Mouse (Mus musculus) neural tube, embryonic 10.5 days (tissue): ENCODE measurements around the gene Galnt10.

Source experiments
- DNase-seq: peaks from one replicate; pipeline ENCODE4 v3.0.0-alpha.2; 2017; ENCODE audit warnings: low spot score; ENCODE audit errors: extremely low spot score

Gene Galnt10

DNA sequence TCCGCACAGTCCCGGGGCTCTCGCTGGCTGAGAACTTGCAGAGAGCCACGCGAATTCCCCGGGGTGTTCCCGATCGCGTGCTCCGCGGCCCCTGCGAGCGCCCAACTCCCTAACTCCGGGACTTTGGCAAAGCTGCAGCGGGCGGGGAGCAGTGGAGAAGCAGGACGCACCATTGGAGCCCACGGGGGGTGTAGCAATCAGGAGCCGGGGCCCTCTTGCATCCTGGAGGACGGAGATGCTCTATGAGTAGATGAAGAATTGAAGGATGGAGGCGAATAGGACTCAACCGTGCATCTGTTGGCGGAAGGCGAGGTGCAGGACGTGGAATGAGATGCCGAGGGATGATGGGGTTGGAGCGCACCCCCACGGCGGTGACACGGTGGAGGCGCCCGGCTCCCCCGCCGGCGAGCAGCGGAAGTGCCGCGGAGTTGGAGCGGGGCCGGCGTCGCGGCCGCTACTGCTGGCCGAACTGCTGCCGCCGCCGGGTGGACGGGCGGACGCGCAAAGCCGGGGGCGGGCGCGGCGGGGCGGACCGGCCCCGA, at the start of gene Galnt10:
Gene Galnt10, plus strand, starts transcription at position 425 of the 542 bp plus-strand sequence.
- peak; percentile 87 for DNase-seq

DNA sequence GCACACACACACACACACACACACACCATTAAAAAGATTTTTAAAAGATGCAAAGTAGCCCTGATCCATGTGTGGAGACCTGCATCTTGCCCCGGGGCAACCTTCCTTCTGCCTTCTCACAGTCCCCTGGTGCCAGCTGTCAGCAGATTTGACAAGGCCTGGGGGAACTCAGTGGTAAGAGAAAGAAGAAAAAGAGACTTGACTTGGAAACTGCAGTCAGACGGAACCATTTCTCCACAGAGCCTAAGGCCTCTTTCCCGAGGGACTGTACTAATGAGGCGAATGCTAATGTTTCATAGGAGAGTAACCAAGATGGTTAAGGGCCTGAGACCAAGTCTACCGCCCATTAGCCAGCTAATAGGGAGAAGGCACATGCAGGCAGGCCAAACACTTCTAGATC, 49.3 kb upstream of the Galnt10 start:
- no peak for DNase-seq

DNA sequence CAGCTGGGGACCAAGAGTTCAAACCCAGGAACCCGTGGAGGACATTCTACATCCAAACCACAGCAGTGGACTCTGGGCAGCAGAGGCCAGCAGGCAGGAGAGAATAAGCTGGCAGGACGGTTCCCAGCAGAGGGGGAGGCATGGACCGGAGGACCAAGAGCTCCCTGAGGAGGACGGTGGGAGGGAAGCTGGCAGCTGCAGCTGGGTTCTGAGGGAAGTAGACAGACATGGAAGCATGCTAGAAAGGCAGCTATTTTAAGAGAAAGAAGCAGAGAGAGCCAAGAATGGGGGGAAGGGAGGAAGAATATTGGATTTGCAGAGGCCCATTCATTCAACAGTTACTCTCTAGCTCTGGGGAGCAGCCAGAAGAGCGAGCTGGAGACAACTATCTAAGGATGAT, 47.1 kb upstream of the Galnt10 start:
- DNase-seq: no peak

DNA sequence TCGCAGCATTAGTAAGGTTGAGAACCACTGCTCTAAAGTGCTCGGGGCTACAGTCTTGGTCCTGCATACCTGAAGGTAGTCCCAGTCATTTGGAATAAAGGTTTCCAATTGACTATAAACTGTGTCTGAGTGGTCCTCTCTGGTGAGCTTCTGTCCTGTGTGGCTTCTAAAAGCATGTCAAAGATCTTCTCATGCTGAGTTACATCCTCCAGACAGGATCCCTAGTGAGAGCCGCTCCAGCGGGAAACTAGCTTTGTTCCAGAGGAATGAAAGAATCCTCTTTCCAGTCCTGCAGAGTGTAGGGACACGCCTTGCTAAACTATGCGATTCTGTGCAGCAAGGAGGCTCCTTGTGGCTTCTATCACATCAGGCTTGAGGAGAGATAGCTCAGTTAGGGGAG, 45.9 kb upstream of the Galnt10 start:
- DNase-seq: no peak

DNA sequence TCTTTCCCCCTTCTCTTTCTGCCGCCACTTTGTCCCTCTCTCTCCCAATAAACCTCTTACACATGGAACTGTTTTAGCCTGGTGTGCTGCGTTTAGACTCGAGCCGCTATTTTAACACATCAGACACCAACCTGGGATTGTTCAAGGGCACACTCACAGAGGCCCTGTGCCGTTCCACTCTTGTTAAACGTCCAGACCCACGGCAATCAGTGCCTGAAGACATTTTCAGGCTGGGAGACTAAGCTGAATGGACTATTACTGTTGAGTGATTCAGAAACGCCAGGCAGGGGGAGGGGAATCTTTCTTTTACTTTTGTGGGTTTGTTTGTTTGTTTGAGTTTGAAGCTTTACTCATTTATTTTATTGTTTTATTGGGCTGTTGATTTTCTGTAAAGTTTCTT, 45.1 kb upstream of the Galnt10 start:
- no peak for DNase-seq

DNA sequence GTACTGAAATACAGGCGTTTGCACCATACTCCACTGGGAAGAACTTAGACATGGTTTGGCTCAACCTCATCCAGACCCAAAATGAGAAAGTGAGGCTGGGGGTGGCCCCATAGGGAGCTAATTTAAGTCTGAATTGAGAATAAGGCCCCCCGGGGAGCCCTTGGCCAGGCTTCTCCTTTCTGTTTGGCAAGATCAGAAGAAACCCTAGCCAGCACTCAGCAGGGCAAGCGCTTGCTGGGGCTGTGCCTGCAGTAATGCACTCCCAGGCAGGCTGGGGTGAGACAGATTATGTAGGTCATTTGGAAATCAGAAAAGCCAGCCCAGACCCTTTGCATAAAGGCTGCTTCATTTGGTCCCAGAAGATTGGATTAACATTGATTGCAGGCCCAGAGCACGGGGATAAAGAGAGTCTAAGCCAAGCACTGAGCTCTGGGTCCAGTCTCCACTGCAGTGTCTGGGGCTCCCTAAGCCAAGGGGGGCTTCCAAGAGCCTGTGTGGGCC, 44.6 kb upstream of the Galnt10 start:
- DNase-seq: no peak

DNA sequence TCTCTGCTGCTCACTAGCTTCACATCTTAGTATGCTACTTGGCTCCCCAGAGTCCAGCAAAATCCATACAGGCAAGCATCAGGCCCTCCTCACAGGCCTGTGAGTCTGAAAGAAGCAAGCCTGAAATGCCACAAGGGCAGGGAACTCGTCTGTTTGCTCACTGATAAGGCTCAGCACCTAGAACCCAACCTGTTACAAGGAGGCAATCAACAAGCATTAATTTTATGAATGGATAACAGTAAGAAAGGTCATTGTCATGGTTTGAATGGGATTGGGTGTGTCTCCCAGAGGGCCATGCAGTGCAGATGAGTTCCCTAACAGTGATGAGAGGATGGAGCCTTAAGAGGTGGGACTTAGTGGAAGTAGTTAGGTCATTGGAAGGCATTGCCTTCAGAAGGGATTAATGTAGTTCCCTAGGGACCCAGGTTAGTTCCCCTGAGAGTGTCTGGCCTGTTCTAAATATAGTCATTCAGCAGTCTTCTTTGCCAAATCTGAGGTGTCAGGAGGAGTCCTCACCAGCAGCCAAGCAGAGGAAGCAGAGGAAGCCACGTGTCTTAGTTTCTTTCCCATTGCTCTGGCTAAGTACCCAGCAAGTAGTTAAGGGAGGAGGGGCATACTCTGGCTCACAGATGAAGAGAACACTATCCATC, 43.3 kb upstream of the Galnt10 start:
- no peak for DNase-seq

DNA sequence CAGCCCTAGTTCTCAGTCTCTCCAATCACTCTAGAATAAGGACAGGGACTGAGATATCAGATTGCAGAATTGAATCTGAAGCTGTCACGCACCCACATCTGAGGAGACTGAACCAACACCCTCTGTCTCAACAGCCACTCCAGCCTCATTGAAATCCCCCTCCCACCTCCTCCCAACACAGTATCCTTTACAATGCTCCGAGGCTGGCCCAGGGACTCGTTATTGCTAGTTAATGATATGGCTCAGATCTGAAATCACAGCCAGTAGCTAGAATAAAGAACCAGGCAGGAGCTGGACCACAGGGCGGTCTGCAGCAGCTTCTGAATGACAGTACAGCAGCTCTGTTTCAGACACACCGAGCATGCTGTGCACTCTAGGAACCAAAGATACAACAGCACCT, 40.2 kb upstream of the Galnt10 start:
- DNase-seq: no peak

DNA sequence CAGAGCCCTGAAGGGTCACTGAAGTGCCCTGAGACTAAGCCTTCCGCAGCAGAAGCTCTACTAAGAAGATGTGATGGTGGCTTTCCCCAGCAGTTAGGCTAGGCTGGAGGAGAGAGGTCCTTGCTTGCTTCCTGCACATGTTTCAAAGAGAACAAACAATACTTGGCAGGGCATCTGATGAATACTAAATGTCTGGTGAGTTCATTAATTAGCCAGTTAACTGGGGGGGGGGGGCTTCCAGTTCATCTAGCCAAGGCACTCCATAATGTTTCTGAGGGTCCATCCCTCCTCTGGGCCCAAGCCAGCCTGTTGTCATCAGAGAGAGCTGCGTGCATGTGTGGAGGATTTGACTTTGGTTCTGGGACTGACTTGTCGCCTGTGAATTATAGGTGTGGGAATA, 39.6 kb upstream of the Galnt10 start:
- no peak for DNase-seq

DNA sequence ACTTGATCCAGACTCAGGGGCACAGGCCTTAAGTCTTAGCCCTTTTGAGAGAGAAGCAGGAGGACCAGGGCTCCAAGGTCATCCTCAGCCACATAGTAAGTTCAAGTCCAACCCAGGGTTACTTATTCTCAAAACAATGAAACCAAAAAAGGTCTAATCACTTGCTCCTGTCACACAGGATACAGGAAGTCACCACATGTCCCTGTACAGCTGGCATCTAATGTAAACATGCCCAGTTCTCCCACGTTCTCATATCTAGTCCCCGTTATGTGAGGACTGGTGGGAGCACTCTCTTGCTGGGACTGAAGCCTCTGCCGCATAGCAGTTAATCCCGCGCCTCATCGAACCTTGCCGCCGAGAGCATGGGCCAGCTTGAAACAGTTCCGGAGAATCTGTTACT, 30.7 kb upstream of the Galnt10 start:
- DNase-seq: no peak

DNA sequence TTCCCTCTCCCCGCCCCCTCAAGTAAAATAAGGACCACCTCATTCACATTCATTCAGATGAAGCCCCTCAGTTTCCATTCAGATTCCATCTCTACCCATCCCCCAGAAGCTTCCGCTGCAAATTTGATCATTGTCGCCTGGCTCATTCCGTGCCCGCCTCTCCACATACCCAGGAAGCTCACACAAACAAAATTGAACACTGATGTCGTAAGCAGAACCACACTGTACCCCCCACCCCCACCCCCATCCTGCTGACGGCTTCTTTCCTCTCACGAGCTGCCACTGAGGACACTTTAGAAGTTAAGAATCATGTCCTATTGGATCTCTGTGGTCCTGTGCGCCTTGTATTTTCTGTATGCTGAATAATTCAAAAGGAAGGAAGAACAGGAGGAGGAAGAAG, 30.0 kb upstream of the Galnt10 start:
- DNase-seq: no peak

DNA sequence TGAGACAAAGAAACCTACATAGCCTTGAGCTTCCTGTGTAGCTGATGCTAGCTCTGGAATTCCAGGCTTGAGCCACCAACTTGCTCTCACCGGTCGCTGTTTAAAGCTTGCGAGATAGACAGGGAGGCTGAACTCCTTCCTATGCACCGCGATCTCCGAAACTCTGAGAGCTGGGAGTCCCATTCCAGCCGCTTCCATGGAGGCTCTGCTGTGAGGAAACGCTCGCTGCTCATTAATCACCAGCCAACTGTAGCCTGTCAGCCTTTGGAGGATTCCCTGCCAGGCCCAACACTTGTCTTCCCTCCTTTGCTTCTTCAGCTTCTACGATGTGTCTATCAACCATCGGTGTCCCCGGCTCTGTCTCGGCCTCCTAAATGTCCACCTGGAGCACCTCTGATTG, 29.4 kb upstream of the Galnt10 start:
- peak; percentile 46 for DNase-seq

DNA sequence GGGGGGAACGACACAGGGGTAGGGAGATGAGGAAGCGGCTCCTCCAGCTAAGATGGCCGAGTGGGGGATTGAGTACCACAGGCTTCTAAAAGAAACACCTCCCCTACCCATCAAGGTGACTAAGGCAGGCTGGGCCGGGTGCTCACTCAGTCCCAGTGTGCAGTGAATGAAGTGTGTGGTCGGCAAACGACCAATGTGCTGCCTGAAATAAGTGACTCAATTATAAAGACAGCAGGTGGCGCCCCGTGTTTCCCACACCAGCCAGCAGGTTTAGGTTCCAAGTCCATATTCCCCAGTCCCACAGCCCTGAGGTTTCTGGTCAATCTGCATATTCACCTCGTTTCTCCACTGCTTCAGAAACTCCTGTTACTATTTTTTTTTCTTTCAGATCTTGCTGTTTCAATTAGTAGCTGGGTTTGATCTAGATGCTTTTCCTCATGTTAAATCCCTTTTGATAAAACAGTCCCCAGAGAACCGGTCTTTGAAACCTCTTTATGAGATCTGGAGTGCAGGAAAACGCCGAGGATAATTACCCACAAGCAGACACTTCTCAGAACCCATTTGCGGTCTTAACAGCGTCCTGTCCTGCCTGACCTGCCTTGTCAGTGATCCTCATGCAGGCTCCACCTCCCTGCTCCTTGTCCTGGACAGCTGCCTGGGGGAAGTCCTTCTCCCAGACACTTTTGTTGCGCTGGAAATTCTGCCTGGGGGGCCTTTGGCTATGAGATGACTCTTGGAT, 27.5 kb upstream of the Galnt10 start:
- no peak for DNase-seq

DNA sequence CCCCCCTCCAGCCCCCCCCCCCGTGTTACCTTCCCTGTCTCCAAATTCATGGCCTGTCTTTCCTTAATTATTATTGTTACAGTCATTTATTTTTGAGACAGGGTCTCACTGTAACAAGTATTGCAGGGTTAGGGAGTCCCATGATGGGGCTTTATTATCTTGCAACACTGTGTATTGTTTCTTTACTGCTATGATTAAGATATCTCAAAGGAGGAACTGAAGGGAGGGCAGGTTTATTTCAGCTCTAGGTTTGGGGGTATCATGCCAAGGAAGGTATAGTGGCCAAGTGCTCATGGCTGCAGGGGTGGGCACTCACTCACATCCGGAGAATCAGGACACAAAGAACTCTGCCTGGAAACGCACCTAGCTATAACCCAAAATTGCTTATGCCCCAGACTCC, 23.8 kb upstream of the Galnt10 start:
- no peak for DNase-seq

DNA sequence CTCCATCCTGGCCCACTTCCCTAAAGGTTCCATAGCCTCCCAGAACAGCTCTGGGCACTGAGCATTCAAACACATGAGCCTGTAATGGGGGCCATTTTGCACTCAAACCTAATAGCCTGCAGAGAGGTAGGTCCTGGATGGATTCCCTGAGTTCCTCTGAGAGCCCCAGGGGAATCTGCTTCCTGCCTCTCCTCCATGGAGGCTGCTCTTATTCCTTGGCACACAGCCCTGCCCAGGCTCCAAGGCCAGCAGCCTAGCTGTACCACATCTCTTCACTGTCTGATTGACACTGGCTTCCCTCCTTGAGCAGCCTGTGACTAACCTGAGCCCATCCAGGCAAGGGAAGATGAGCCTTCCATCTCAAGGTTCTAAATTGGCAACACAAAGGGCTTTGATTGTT, 23.4 kb upstream of the Galnt10 start:
- DNase-seq: no peak

DNA sequence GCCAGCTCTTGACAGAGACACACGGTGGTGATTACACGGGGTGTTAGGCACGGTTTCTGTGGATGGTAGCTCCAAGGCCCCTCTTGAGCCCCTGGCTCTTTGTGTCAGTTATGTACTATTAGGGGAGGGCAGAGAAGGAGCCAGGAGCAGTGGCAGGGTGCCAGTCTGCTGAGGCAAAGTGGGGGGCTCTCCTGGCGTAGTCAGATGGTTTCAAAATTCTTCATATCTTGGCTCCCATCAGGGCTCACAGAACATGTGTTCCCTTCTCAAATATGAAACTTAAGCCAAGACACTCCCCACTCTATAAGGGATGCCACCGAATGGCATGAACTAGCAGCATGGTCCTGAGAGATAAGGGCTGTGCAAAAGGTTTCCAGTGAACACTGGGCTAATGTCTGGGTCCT, 20.8 kb upstream of the Galnt10 start:
- DNase-seq: no peak

DNA sequence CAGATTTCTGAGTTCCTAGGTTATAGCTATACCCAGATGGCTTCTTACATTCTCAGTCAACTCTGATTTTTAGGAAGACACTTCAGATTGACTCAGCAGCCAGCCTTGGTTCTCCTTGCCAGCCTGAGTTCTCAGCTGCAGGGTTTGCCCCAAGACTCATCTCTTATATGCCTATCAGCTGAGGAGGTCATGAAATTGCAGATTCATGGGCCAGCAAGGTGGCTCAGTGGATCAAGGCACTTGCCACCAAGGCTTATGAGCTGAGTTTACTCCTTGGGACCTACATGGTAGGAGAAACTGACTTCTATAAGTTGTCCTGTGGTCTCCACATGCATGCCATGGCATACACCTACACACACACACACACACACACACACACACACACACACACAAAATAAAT, 19.8 kb upstream of the Galnt10 start:
- no peak for DNase-seq

DNA sequence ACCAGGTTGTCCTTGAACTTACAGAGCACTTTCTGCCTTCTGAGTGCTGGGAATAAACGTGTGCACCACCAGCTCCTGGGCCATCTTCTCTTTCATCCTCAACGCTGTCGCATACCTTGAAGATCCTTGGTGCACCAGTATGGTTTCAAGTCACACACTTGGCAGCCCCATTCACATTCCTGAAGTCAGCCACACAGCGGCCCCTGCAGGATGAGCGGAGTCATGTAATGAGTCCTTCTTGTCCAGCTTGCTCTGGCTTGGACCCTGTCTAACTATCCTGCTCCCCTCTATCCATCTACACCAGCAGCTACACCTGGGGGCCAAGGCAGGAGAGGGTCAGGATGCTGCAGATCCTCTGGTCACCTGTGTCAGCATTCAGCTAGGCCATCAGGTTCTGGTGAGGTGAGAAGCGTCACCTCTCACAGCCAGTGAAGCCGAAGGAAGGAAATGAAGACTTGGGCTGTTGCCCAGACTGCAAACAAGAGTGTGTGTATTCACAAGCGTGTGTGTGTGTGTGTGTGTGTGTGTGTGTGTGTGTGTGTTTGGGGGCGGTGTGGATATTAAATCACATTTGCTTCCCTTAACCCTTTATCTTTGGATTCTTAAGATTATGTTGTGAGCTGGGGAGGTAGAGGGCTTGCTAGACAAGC, 18.0 kb upstream of the Galnt10 start:
- DNase-seq: no peak

DNA sequence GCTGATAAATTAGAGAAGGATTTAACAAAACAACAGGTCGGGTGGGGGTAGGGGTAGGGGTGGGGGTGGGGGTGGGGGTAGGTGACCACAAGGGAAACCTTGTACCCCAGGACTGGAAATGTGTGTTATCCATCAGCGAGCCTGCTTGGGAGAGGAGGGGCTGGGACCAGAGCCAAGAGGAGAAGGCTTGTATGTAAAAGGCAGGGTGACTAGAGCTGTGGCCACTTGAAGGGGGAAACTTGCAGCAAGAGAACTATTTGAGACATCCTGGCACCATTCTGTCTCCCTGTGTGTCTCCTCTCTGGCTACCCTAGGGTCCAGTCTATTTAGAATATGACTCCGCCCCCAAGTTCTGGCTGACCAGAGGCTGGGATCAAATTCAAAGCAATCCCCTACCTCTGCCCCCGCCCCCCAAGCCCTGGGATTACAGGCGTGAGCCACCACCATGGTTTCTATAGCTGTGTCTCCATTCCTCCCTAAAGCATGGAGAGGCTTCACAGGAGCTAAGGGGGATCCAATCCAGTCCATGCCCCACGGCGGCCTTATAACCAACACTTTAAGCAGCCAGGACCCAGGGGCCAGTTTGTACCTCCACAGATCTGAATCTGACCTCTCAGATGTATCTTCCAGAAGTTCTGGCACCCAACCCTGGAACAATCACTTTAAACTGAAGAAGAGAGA, 13.3 kb upstream of the Galnt10 start:
- no peak for DNase-seq

DNA sequence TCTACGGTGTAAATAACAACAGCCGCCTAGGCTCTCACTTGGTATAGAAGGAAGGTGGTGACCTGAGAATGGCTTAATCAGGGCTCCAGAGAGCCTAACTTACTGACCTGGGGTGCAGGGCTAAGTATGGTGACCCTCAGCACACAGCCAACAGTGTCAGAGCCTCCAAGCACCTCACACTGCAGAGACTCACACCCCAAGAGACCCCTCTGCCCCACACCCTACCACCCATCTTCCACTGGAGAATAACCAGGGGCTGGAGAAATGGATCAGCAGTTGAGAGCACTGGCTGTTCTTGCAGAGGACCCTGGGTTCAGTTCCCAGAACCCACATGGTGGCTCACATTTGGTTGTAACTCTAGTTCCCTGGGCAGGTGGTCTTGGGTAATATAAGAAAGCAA, 12.2 kb upstream of the Galnt10 start:
- no peak for DNase-seq

DNA sequence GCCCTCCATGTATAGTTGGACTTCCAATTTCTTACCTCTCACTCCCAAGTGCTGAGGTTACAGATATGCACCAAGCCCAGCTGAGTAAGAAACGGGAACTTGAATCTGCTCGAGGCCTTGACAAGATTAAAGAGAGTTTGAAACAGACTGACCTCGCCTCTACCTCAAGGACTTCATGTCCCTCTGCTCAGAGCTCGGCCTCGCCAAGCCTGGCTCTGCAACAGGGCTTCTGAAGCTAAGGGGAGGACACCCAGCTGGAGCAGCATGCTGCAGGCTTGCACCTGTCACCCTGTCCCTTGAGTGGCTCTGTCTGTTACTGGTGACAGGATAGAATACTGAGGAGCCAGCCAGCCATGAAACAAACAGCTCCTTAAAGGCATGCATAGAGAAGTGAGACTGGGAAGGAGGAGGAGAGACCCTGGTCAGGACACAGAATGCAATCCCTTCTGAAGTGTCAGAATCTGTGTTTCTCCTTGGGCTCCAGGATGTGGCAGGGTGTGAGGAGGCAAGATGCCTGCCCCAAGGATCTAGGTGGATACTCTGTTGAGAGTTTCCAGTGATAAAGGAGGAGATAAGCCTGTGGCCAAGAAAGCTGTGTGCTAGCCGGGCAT, 11.2 kb upstream of the Galnt10 start:
- DNase-seq: no peak
